Mouse (Mus musculus) G1E (cell line): ENCODE results near the gene Zfp536.

Experiments
- CTCF ChIP-seq: IDR thresholded peaks from 2 replicates; pipeline ENCODE4 v1.5.1; 2012; ENCODE audit warnings: low read depth, low read length, inconsistent platforms, mixed read lengths
- GATA1 ChIP-seq: IDR thresholded peaks from 2 replicates; pipeline ENCODE4 v1.6.1; 2012; ENCODE audit warnings: borderline replicate concordance, low read length, inconsistent platforms, mixed read lengths
- TAL1 ChIP-seq: conservative IDR thresholded peaks from 2 replicates; pipeline ENCODE4 v1.6.1; 2012; ENCODE audit warnings: low read depth, low read length, inconsistent platforms, mixed read lengths

DNA sequence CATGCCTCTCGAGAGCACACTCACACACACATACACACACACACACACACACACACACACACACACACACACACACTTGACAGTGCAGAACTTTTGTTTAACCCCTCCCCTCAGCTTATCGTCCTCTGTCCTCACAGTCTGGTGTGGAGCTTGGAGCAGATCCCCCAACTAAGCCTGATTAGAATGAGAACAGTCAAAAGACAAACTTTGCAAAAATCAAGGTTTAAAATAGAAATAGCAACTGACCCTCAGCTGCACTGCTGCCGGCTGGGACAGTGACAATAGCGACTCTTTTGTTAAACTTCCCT lies 37.1 kb downstream of the Zfp536 start:
- TF ChIP-seq TAL1 (no peak), CTCF (no peak), GATA1 (no peak)
